Mouse (Mus musculus): ENCODE results near the gene Hsph1. TPM values are rescaled to one million over a fixed set of nuclear protein-coding genes. Genes with fewer than 3 reads are reported as not detected.

Hsph1 gene
- polyA plus RNA-seq, 1 experiment from 2014 or later: 118 TPM

DNA sequence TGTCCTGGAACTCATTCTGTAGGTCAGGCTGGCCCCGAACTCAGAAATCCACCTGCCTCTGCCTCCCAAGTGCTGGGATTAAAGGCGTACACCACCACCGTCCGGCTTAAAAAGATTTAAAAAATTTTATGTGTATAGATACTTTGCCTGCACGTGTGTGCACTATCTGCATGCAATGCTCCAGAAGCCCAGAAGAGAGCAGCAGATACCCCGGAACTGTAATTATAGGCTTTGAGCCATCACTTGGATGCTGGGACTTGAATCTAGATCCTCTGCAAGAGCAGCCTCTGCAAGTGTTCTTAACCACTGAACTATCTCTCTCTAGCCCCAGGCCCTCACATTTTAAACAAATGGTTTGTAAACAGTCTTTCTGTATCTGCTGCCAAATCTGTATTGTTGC is 26.8 kb upstream of the Hsph1 start:
- no peak overlapping the region for H3K27ac ChIP-seq (ENCODE audit: low read depth, low read length)
- H3K27me3 ChIP-seq (ENCODE audit: control insufficient read depth, insufficient read depth, low read length): no peaks in the 10 kb centered on the region
- no peak overlapping the region for H3K4me3 ChIP-seq (ENCODE audit: low read depth, low read length)
- no peak for DNase-seq (ENCODE audit: low spot score)
- no peaks in the 10 kb centered on the region for H3K36me3 ChIP-seq (ENCODE audit: control insufficient read depth, insufficient read depth, low read length)
- 92% methylated on average over 6 of the region's 6 CpGs for WGBS
- H3K9ac ChIP-seq (ENCODE audit: low read depth, low read length): no peak overlapping the region
- no peak for ATAC-seq (ENCODE audit: low FRiP score)
- H3K9me3 ChIP-seq (ENCODE audit: control insufficient read depth, low read length): no peaks in the 10 kb centered on the region
- no peaks in the 10 kb centered on the region for H3K4me1 ChIP-seq (replicated peaks; ENCODE audit: control insufficient read depth, insufficient read depth, low read length)
- no peak overlapping the region for H3K4me2 ChIP-seq (replicated peaks; ENCODE audit: low read depth, low read length)

DNA sequence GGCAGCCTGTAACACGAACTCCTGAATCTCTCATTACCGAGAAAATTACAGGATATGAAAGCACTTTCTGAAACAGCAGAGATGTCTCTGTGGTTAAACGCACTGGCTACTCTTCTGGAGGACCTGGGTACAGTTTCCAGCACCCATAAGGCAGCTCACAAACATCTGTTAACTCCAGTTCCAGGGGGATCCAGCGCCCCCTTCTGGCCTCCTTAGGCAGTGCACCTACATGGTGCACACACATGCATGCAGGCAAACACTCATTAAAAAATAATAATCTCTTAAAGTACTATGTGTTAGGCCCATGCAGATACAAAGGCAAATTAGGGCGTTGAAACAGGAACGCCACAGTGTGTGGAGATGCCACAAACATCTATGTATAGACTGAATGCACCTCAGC is 25.3 kb upstream of the Hsph1 start:
- H3K36me3 ChIP-seq (ENCODE audit: control insufficient read depth, insufficient read depth, low read length): no peaks in the 10 kb centered on the region
- H3K9me3 ChIP-seq (ENCODE audit: control insufficient read depth, low read length): no peaks in the 10 kb centered on the region
- H3K4me1 ChIP-seq (replicated peaks; ENCODE audit: control insufficient read depth, insufficient read depth, low read length): no peaks in the 10 kb centered on the region
- ATAC-seq (ENCODE audit: low FRiP score): no peak
- no peaks in the 10 kb centered on the region for H3K27me3 ChIP-seq (ENCODE audit: control insufficient read depth, insufficient read depth, low read length)
- no peak overlapping the region for H3K27ac ChIP-seq (ENCODE audit: low read depth, low read length)
- no peak overlapping the region for H3K4me2 ChIP-seq (replicated peaks; ENCODE audit: low read depth, low read length)
- H3K4me3 ChIP-seq (ENCODE audit: low read depth, low read length): no peak overlapping the region
- WGBS: 87% methylated on average over 6 of the region's 6 CpGs
- no peak overlapping the region for H3K9ac ChIP-seq (ENCODE audit: low read depth, low read length)
- DNase-seq (ENCODE audit: low spot score): no peak

DNA sequence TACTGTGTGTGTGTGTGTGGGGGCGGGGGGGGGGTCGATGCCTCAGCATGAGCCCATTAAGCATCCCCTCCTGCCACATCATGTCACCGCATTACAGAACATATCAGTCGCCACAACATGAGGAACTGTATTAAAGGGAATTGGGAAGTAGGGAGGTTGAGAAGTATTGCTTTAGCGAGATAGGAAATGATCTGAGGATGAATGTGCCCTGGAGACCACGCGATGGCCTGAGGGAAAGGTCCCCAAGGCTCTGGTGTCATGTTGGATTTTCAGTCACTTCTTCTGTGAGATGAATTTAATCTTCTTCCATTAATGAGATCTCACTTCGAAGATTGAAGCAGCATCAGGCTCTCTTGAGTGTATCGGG is 23.2 kb upstream of the Hsph1 start:
- H3K4me2 ChIP-seq (replicated peaks; ENCODE audit: low read depth, low read length): no peak overlapping the region
- H3K36me3 ChIP-seq (ENCODE audit: control insufficient read depth, insufficient read depth, low read length): no peaks in the 10 kb centered on the region
- WGBS: 69% methylated on average over 9 of the region's 9 CpGs
- no peak for DNase-seq (ENCODE audit: low spot score)
- H3K27ac ChIP-seq (ENCODE audit: low read depth, low read length): no peak overlapping the region
- no peaks in the 10 kb centered on the region for H3K4me1 ChIP-seq (replicated peaks; ENCODE audit: control insufficient read depth, insufficient read depth, low read length)
- no peaks in the 10 kb centered on the region for H3K27me3 ChIP-seq (ENCODE audit: control insufficient read depth, insufficient read depth, low read length)
- ATAC-seq (ENCODE audit: low FRiP score): no peak
- H3K4me3 ChIP-seq (ENCODE audit: low read depth, low read length): no peak overlapping the region
- no peaks in the 10 kb centered on the region for H3K9me3 ChIP-seq (ENCODE audit: control insufficient read depth, low read length)
- H3K9ac ChIP-seq (ENCODE audit: low read depth, low read length): no peak overlapping the region

DNA sequence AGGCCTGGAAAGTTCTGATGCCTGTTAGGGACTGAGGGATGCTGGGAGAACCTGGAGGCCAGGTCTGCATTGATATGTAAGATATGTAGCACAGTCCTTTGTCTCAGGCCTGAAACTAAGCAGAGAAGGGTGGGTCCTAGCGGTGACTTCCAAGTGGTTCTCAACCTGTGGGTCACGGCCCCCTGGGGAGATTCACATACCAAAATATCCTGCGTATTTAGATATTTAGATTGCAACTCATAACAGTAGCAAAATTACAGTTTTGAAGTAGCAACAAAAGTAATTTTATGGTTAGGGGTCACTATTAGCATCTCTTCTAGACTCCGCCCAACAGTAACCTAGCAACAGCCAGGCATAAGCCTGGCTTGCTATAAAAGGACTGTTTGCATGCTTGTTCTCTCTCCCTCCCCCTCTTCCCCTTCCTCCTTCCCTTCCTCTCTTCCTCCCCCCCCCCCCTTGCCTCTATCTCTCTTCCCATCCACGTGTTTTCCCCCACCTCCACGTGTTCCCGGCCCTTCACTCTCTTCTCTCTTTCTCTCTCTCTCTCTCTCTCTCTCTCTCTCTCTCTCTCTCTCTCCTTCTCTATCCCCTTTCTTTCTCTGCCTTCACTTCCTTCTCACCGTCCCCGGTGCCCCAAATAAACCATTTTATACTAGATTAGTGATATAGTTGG is 22.7 kb upstream of the Hsph1 start:
- H3K27me3 ChIP-seq (ENCODE audit: control insufficient read depth, insufficient read depth, low read length): no peaks in the 10 kb centered on the region
- no peak for ATAC-seq (ENCODE audit: low FRiP score)
- no peaks in the 10 kb centered on the region for H3K9me3 ChIP-seq (ENCODE audit: control insufficient read depth, low read length)
- no peak overlapping the region for H3K27ac ChIP-seq (ENCODE audit: low read depth, low read length)
- no peaks in the 10 kb centered on the region for H3K4me1 ChIP-seq (replicated peaks; ENCODE audit: control insufficient read depth, insufficient read depth, low read length)
- no peaks in the 10 kb centered on the region for H3K36me3 ChIP-seq (ENCODE audit: control insufficient read depth, insufficient read depth, low read length)
- WGBS: 70% methylated on average over 9 of the region's 9 CpGs
- no peak overlapping the region for H3K4me2 ChIP-seq (replicated peaks; ENCODE audit: low read depth, low read length)
- H3K4me3 ChIP-seq (ENCODE audit: low read depth, low read length): no peak overlapping the region
- no peak overlapping the region for H3K9ac ChIP-seq (ENCODE audit: low read depth, low read length)
- no peak for DNase-seq (ENCODE audit: low spot score)

GRCm38 (mm10) chr5:149658022-149658421 is 21.8 kb upstream of the Hsph1 start:
- WGBS: 61% methylated on average over 3 of the region's 3 CpGs
- H3K4me3 ChIP-seq (ENCODE audit: low read depth, low read length): no peak overlapping the region
- ATAC-seq (ENCODE audit: low FRiP score) (no peak), DNase-seq (ENCODE audit: low spot score) (no peak)
- H3K9me3 ChIP-seq (ENCODE audit: control insufficient read depth, low read length): no peaks in the 10 kb centered on the region
- no peak overlapping the region for H3K27ac ChIP-seq (ENCODE audit: low read depth, low read length)
- H3K4me1 ChIP-seq (replicated peaks; ENCODE audit: control insufficient read depth, insufficient read depth, low read length): no peaks in the 10 kb centered on the region
- no peak overlapping the region for H3K4me2 ChIP-seq (replicated peaks; ENCODE audit: low read depth, low read length)
- no peak overlapping the region for H3K9ac ChIP-seq (ENCODE audit: low read depth, low read length)
- no peaks in the 10 kb centered on the region for H3K27me3 ChIP-seq (ENCODE audit: control insufficient read depth, insufficient read depth, low read length)
- no peaks in the 10 kb centered on the region for H3K36me3 ChIP-seq (ENCODE audit: control insufficient read depth, insufficient read depth, low read length)

GRCm38 (mm10) chr5:149655636-149656035 is 19.5 kb upstream of the Hsph1 start:
- no peaks in the 10 kb centered on the region for H3K36me3 ChIP-seq (ENCODE audit: control insufficient read depth, insufficient read depth, low read length)
- H3K9ac ChIP-seq (ENCODE audit: low read depth, low read length): no peak overlapping the region
- H3K9me3 ChIP-seq (ENCODE audit: control insufficient read depth, low read length): no peaks in the 10 kb centered on the region
- no peaks in the 10 kb centered on the region for H3K4me1 ChIP-seq (replicated peaks; ENCODE audit: control insufficient read depth, insufficient read depth, low read length)
- H3K4me3 ChIP-seq (ENCODE audit: low read depth, low read length): no peak overlapping the region
- H3K4me2 ChIP-seq (replicated peaks; ENCODE audit: low read depth, low read length): no peak overlapping the region
- WGBS: 88% methylated on average over 9 of the region's 9 CpGs
- DNase-seq (ENCODE audit: low spot score) (no peak), ATAC-seq (ENCODE audit: low FRiP score) (no peak)
- no peak overlapping the region for H3K27ac ChIP-seq (ENCODE audit: low read depth, low read length)
- H3K27me3 ChIP-seq (ENCODE audit: control insufficient read depth, insufficient read depth, low read length): no peaks in the 10 kb centered on the region

DNA sequence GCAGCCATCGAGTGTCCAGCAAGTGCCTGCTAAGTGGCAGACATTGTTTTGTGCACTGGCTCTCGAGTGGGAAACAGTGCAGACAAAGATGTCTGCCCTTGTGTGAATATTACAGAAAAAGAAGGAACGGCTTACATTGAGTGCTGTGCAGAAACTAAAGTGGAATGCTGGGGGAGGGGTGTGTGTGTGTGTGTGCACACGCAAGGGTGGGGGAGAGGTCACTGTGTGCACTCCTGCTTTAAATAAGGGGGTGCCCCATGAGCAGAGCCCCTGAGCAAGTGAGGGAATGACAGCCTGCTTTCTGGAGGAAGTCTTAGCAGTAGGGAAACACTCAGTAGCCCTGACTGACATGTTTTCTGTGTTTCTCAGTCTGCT is 14.0 kb upstream of the Hsph1 start:
- H3K4me1 ChIP-seq (replicated peaks; ENCODE audit: control insufficient read depth, insufficient read depth, low read length): no peaks in the 10 kb centered on the region
- H3K36me3 ChIP-seq (ENCODE audit: control insufficient read depth, insufficient read depth, low read length): no peaks in the 10 kb centered on the region
- H3K9me3 ChIP-seq (ENCODE audit: control insufficient read depth, low read length): no peaks in the 10 kb centered on the region
- no peak overlapping the region for H3K9ac ChIP-seq (ENCODE audit: low read depth, low read length)
- WGBS: 73% methylated on average over 4 of the region's 4 CpGs
- H3K4me3 ChIP-seq (ENCODE audit: low read depth, low read length): no peak overlapping the region
- no peaks in the 10 kb centered on the region for H3K27me3 ChIP-seq (ENCODE audit: control insufficient read depth, insufficient read depth, low read length)
- no peak overlapping the region for H3K27ac ChIP-seq (ENCODE audit: low read depth, low read length)
- ATAC-seq (ENCODE audit: low FRiP score) (no peak), DNase-seq (ENCODE audit: low spot score) (no peak)
- no peak overlapping the region for H3K4me2 ChIP-seq (replicated peaks; ENCODE audit: low read depth, low read length)

DNA sequence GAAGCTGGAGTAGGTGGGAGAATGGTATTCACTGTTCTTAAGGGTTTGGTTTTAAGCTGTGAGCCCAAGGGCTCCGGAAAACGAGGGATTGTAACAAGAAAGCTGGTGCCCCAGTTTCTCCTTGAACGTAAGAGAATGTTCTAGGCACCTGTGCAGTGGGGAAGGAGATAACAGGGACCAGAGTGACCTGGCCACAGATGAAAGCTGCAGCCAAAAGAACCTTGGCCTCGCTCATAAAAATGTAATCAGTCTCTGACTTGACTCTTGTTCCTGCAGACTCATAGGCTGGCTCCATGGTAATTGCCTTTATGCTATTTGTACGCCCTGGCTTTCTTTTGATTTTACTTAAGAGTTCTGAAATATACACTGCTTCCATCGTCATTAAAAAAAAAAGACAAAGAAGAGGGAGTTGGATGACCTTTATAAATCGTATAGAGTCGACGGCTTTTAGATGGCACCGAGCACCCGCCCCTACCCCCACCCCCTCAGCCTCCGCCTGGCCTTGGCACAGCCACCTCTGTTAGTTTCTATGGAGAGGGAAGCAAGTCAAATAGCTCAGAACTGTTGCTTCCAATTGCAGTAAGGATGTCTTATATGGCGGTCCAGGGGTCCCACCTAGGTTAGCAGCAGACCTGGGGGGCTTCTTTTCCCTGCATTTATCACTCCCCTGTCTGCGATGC is 13.5 kb upstream of the Hsph1 start:
- Histone ChIP-seq H3K4me3 (ENCODE audit: low read depth, low read length) (no peak overlapping the region), H3K4me2 (replicated peaks; ENCODE audit: low read depth, low read length) (no peak overlapping the region), H3K9me3 (ENCODE audit: control insufficient read depth, low read length) (no peaks in the 10 kb centered on the region), H3K27ac (ENCODE audit: low read depth, low read length) (no peak overlapping the region), H3K4me1 (replicated peaks; ENCODE audit: control insufficient read depth, insufficient read depth, low read length) (no peaks in the 10 kb centered on the region), H3K36me3 (ENCODE audit: control insufficient read depth, insufficient read depth, low read length) (no peaks in the 10 kb centered on the region), H3K9ac (ENCODE audit: low read depth, low read length) (no peak overlapping the region), H3K27me3 (ENCODE audit: control insufficient read depth, insufficient read depth, low read length) (no peaks in the 10 kb centered on the region)
- 88% methylated on average over 14 of the region's 14 CpGs for WGBS
- no peak for ATAC-seq (ENCODE audit: low FRiP score)
- no peak for DNase-seq (ENCODE audit: low spot score)

- Histone ChIP-seq H3K9ac (ENCODE audit: low read depth, low read length) (no peak overlapping the region), H3K4me2 (replicated peaks; ENCODE audit: low read depth, low read length) (no peak overlapping the region), H3K36me3 (ENCODE audit: control insufficient read depth, insufficient read depth, low read length) (no peaks in the 10 kb centered on the region), H3K27me3 (ENCODE audit: control insufficient read depth, insufficient read depth, low read length) (no peaks in the 10 kb centered on the region), H3K9me3 (ENCODE audit: control insufficient read depth, low read length) (no peaks in the 10 kb centered on the region), H3K4me1 (replicated peaks; ENCODE audit: control insufficient read depth, insufficient read depth, low read length) (no peaks in the 10 kb centered on the region), H3K4me3 (ENCODE audit: low read depth, low read length) (no peak overlapping the region), H3K27ac (ENCODE audit: low read depth, low read length) (no peak overlapping the region)
- no peak for DNase-seq (ENCODE audit: low spot score)
- WGBS: 75% methylated on average over 6 of the region's 6 CpGs
- ATAC-seq (ENCODE audit: low FRiP score): no peak
These were observed 12.8 kb upstream of the Hsph1 start for GRCm38 (mm10) chr5:149648895-149649406.

Data from hindbrain, embryonic 11.5 days (tissue).